26 mouse cellular contexts compared by ENCODE assay signal in genomic region chr11:119331970-119332369, GRCm38 (mm10). TPM values are rescaled to one million over a fixed set of nuclear protein-coding genes. Genes with fewer than 3 reads are reported as not detected.
DNase-seq lines count a peak whose midpoint lies in the region; ATAC-seq and TF ChIP-seq lines count a peak whose summit lies in the region.
"Had no signal": no experiment of that assay in that cellular context is flagged by ENCODE, and none has a peak within 500 bp of the region (broad histone marks: within the 10 kb centered on the region; RNA-seq: fewer than 3 reads in every experiment).

No protein-coding gene starts in this region.

- WGBS in intestine, postnatal 0 days: 31% methylated on average over 3 of the region's 3 CpGs
- 43% methylated on average over 3 of the region's 3 CpGs for WGBS in intestine, embryonic 16.5 days
- WGBS in spleen, adult 2 months: 15% methylated on average over 3 of the region's 3 CpGs

- no peaks in the 10 kb centered on the region for H3K27me3 ChIP-seq in intestine, postnatal 0 days (replicated peaks; ENCODE audit: control insufficient read depth, insufficient read depth, low read length)
- no peaks in the 10 kb centered on the region for H3K27me3 ChIP-seq in intestine, embryonic 16.5 days (replicated peaks; ENCODE audit: control insufficient read depth, insufficient read depth, low read length)
- H3K27me3 ChIP-seq in spleen, adult 2 months (ENCODE audit: control insufficient read depth, insufficient read depth, low read length): no peaks in the 10 kb centered on the region
- H3K27me3 ChIP-seq: neural tube, embryonic 13.5 days had no signal

- peaks cover 21% of the 10 kb centered on the region for H3K36me3 ChIP-seq in intestine, postnatal 0 days (ENCODE audit: control insufficient read depth, insufficient read depth)
- H3K36me3 ChIP-seq in intestine, embryonic 16.5 days (ENCODE audit: control insufficient read depth, insufficient read depth, low read length): no peaks in the 10 kb centered on the region
- no peaks in the 10 kb centered on the region for H3K36me3 ChIP-seq in spleen, adult 2 months (ENCODE audit: control insufficient read depth, insufficient read depth, low read length)
- H3K36me3 ChIP-seq: embryonic facial prominence, embryonic 12.5 days; G1E; heart, embryonic 10.5 days; hindbrain, embryonic 10.5 days; midbrain, embryonic 13.5 days; neural tube, embryonic 13.5 days had no signal

- no peak for DNase-seq in spleen, adult 2 months (ENCODE audit: low read depth in 1 of 2, low spot score in 2 of 2)
- no peak for DNase-seq in spleen, adult 18-20 months
- peak; percentile 26 for DNase-seq in ZHBTc4 (ENCODE audit: low read depth, low spot score)
- no peak for DNase-seq in cerebellum, adult 11-12 months
- no peak for DNase-seq in yolk sac, embryonic 10.5 days (ENCODE audit: low spot score)
- DNase-seq in embryo, embryonic 10 days (ENCODE audit: low spot score): no peak
- DNase-seq: adrenal gland, adult 2 months; cerebellum, adult 9-10 months; kidney, adult 9 months; layer of hippocampus, adult 9-11 months; left cerebral cortex, postnatal 4 days; lung, postnatal 14 days; right cerebral cortex, postnatal 25 days; thymus, postnatal 25 days had no signal

- H3K9ac ChIP-seq in intestine, postnatal 0 days (ENCODE audit: low read depth, low read length): no peak overlapping the region
- no peak overlapping the region for H3K9ac ChIP-seq in intestine, embryonic 16.5 days (ENCODE audit: low read depth, low read length)
- H3K9ac ChIP-seq: embryonic facial prominence, embryonic 12.5 days; forebrain, embryonic 13.5 days; midbrain, embryonic 13.5 days; neural tube, embryonic 13.5 days had no signal

- H3K27ac ChIP-seq in intestine, postnatal 0 days (ENCODE audit: low read depth, low read length): no peak overlapping the region
- H3K27ac ChIP-seq in intestine, embryonic 16.5 days (ENCODE audit: low read length): no peak overlapping the region
- H3K27ac ChIP-seq in spleen, adult 2 months (ENCODE audit: insufficient read depth, low read length): no peak overlapping the region
- H3K27ac ChIP-seq: embryonic facial prominence, embryonic 12.5 days; forebrain, embryonic 13.5 days; heart, embryonic 10.5 days; hindbrain, embryonic 10.5 days; left cerebral cortex, adult 2 months; midbrain, embryonic 13.5 days; neural tube, embryonic 13.5 days had no signal

- H3K4me3 ChIP-seq in intestine, postnatal 0 days (ENCODE audit: low read depth, low read length): no peak overlapping the region
- H3K4me3 ChIP-seq in intestine, embryonic 16.5 days (ENCODE audit: low read length): no peak overlapping the region
- no peak overlapping the region for H3K4me3 ChIP-seq in spleen, adult 2 months (ENCODE audit: extremely low read depth, insufficient read depth, insufficient read length)
- H3K4me3 ChIP-seq: embryonic facial prominence, embryonic 12.5 days; erythroblast, embryonic 14.5 days; forebrain, embryonic 13.5 days; heart, embryonic 10.5 days; hindbrain, embryonic 10.5 days; left cerebral cortex, adult 2 months; midbrain, embryonic 13.5 days; neural tube, embryonic 13.5 days had no signal

- TF ChIP-seq CTCF in intestine, postnatal 0 days (IDR thresholded peaks at IDR 0.05; ENCODE audit: low read depth): peak; percentile 39
- TF ChIP-seq CTCF in spleen, adult 2 months (IDR thresholded peaks at IDR 0.05; ENCODE audit: extremely low read depth, insufficient read depth, insufficient read length, insufficient replicate concordance): peak; percentile 8; the same call in 1 of the 2 replicates

- no peak for TF ChIP-seq POLR2A in spleen, adult 2 months (IDR thresholded peaks at IDR 0.05; ENCODE audit: low read depth, low read length)

- H3K4me2 ChIP-seq in intestine, postnatal 0 days (replicated peaks; ENCODE audit: low read depth): no peak overlapping the region
- H3K4me2 ChIP-seq in intestine, embryonic 16.5 days (ENCODE audit: low read depth, low read length): no peak overlapping the region
- H3K4me2 ChIP-seq: embryonic facial prominence, embryonic 12.5 days; forebrain, embryonic 13.5 days; midbrain, embryonic 13.5 days; neural tube, embryonic 13.5 days had no signal

- no peaks in the 10 kb centered on the region for H3K4me1 ChIP-seq in intestine, postnatal 0 days (replicated peaks; ENCODE audit: control insufficient read depth, insufficient read depth, low read length)
- H3K4me1 ChIP-seq in intestine, embryonic 16.5 days (ENCODE audit: control insufficient read depth, insufficient read depth, low read length): no peaks in the 10 kb centered on the region
- H3K4me1 ChIP-seq in spleen, adult 2 months (ENCODE audit: control insufficient read depth, insufficient read depth, insufficient read length): no peaks in the 10 kb centered on the region
- H3K4me1 ChIP-seq: embryonic facial prominence, embryonic 12.5 days; forebrain, embryonic 13.5 days; heart, embryonic 10.5 days; midbrain, embryonic 13.5 days; neural tube, embryonic 13.5 days had no signal

- no peaks in the 10 kb centered on the region for H3K9me3 ChIP-seq in intestine, postnatal 0 days (ENCODE audit: control insufficient read depth)
- H3K9me3 ChIP-seq in intestine, embryonic 16.5 days (ENCODE audit: control insufficient read depth, low read length): no peaks in the 10 kb centered on the region
- H3K9me3 ChIP-seq: embryonic facial prominence, embryonic 12.5 days; forebrain, embryonic 13.5 days; G1E; heart, embryonic 10.5 days; hindbrain, embryonic 10.5 days; midbrain, embryonic 13.5 days; neural tube, embryonic 13.5 days had no signal

- ATAC-seq in intestine, postnatal 0 days: no peak
- ATAC-seq in intestine, embryonic 16.5 days: no peak
- ATAC-seq: forebrain, embryonic 13.5 days; inflammation-experienced regulatory T-cells, adult 6 months; midbrain, embryonic 13.5 days had no signal

RNA-seq across cellular contexts. Expression of gene Sgsh, which starts 23.4 kb away (rescaled TPM):
- polyA plus RNA-seq in intestine, postnatal 0 days (2015; fragmentation: Nextera tagmentation; extraction: Ambion mirVana): 7.7 and 8.3 TPM in 2 replicates
- 8.2 and 8.3 TPM in 2 replicates for polyA plus RNA-seq in intestine, embryonic 16.5 days (2015; fragmentation: Nextera tagmentation; extraction: Ambion mirVana)
- 43.1 and 61.5 TPM in 2 replicates for polyA plus RNA-seq in spleen, adult 2 months (2012; rRNA removed)

RNA-seq across cellular contexts. Expression of gene Slc26a11, which starts 23.4 kb away (rescaled TPM):
- 6.7 and 7.7 TPM in 2 replicates for polyA plus RNA-seq in intestine, postnatal 0 days (2015; fragmentation: Nextera tagmentation; extraction: Ambion mirVana)
- polyA plus RNA-seq in intestine, embryonic 16.5 days (2015; fragmentation: Nextera tagmentation; extraction: Ambion mirVana): 9.0 and 10.5 TPM in 2 replicates
- polyA plus RNA-seq in spleen, adult 2 months (2012; rRNA removed): 28.3 and 35.8 TPM in 2 replicates
- polyA plus RNA-seq: erythroblast, embryonic 14.5 days had no signal

RNA-seq across cellular contexts. Expression of gene Card14, which starts 24.4 kb away (rescaled TPM):
- 9.9 and 11.4 TPM in 2 replicates for polyA plus RNA-seq in intestine, postnatal 0 days (2015; fragmentation: Nextera tagmentation; extraction: Ambion mirVana)
- 8.5 and 10.5 TPM in 2 replicates for polyA plus RNA-seq in intestine, embryonic 16.5 days (2015; fragmentation: Nextera tagmentation; extraction: Ambion mirVana)
- 0.02 and 0.05 TPM in 2 replicates for polyA plus RNA-seq in spleen, adult 2 months (2012; rRNA removed)
- polyA plus RNA-seq: forebrain, embryonic 13.5 days; G1E; inflammation-experienced regulatory T-cells, adult 6 months had no signal

RNA-seq across cellular contexts. Expression of gene Eif4a3, which starts 32.1 kb away (rescaled TPM):
- 162 and 174 TPM in 2 replicates for polyA plus RNA-seq in intestine, postnatal 0 days (2015; fragmentation: Nextera tagmentation; extraction: Ambion mirVana)
- 306 and 335 TPM in 2 replicates for polyA plus RNA-seq in intestine, embryonic 16.5 days (2015; fragmentation: Nextera tagmentation; extraction: Ambion mirVana)
- polyA plus RNA-seq in spleen, adult 2 months (2012; rRNA removed): 73.4 and 97.6 TPM in 2 replicates
